Mouse (Mus musculus): ENCODE data around the gene Canx.
"Not testable (repeated sequence)": the region's sequence is repeated elsewhere in the genome, so short reads cannot be mapped to it uniquely, and the experiment has no call there.

Gene Canx

GRCm38 (mm10) chr11:50333181-50333580 lies 7.7 kb upstream of the Canx start:
- DNase-seq (ENCODE audit: low read depth) = no peak

- DNase-seq (ENCODE audit: low read depth) = no peak
These were observed 3.9 kb upstream of the Canx start for GRCm38 (mm10) chr11:50329378-50329777.

- no peak for DNase-seq (ENCODE audit: low read depth)
These were observed 2.7 kb upstream of the Canx start for GRCm38 (mm10) chr11:50328075-50328625.

- no peak for DNase-seq (ENCODE audit: low read depth)
These were observed 961 bp upstream of the Canx start for GRCm38 (mm10) chr11:50326302-50326966.

DNA sequence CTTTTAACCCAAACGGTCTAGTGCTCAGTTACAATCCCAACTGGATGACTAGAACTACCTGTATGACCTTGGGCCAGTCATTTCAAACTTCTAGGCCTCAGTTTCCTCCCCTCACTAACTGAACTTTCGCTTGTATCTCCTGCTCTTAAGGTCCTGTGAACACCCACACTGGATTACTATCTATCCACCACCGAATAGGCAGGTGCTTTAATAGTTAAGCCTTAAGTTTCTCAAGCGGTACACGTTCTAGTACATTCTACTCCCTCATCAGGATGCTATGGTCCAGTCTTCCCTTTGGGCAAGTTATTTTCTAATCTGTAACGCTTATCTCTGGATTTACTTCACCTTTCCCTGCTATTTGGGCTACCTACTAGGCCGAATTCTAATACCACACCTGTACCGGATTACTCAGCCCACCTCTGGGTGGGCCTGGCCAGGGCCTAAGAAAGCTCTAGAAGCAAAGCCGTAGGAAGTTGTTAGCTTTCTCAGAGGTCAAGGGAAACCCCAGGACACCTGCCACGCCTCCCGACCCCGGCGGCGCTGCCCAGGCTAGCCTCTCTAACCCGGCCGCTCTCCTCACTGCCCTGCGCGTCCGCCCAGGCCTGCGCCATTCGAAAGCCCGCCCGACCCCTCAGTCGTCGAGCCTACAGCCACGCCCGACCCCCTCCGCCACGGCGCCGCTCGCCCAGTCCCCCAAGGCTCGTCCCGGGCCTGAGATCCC lies 562 bp downstream of the Canx start:
- DNase-seq (ENCODE audit: low read depth) = no peak

DNA sequence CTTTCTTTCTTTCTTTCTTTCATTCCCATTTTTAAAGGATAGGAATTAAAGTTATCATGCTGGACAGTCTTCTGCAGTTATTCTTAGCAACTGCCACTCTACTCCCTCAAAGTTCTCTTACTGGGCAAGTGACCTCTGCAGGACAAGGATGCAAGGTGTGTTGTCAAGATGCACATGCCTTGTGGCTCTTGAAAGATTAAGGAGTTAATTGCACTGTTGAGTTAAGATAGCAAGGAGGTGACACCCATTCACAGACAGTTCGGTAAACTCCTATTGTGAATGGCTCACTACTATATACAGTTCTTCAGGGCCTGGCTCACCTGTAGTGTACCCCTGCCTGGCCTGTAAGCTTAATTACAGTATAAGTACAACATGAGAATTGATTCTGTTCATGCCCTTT lies 1.6 kb downstream of the Canx start:
- DNase-seq (ENCODE audit: low read depth) = no peak

DNA sequence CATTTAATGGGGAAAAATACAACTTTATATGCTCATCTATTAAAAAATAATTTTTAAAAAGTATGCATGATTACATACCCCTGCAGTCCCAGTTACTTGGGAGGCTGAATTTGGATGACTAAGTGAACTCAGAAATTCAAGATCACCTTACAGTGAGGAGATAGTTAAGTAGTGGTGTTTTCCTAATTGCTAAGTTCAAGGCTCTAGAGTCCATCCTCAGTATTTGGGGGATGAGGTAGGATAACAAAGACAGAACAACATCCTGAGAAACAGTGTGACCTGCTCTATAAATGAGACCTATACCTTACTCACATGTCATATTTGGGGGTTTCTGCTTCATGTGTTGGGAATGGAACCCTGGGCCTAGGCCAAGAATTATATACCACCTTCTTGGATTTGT lies 3.1 kb downstream of the Canx start:
- no peak for DNase-seq (ENCODE audit: low read depth)

DNA sequence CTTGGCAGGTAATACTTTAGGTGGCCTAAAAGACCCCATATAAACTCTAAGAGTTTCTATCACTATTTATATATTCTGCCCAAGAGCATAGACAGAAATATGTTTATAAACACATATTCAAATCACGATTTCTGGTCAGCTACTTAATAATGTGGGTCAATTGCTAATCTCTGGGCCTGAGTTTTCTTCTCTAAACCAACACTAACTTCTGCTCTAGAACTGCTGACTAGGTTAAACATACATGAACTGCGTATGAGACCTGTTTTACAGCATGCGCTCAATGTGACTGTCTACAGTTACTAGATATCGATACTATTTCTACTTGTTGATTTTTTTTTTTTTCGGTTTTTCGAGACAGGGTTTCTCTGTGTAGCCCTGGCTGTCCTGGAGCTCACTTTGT lies 4.2 kb downstream of the Canx start:
- no peak for DNase-seq (ENCODE audit: low read depth)

- not testable (repeated sequence) for DNase-seq (ENCODE audit: low read depth)
These were observed 6.1 kb downstream of the Canx start for GRCm38 (mm10) chr11:50319343-50319742.

DNA sequence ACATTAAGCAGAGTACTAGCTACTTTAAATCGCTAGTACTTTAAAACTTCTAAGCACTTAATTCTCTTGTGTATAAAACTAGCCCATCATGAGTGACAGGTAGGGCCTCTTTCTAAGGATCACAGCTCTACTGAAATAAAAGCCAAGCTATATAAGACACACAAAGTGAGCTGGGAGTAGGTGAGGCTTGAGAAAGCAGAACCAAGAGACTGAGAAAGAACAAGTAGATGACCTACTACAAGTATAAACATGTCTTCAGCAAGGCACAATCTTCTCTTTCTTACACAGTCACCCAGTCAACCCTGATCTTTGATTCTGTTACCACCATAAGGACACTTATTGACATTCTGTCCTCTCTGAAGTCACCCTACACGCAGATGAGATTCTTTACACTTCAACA lies 12.7 kb downstream of the Canx start:
- DNase-seq (ENCODE audit: low read depth) = no peak

DNA sequence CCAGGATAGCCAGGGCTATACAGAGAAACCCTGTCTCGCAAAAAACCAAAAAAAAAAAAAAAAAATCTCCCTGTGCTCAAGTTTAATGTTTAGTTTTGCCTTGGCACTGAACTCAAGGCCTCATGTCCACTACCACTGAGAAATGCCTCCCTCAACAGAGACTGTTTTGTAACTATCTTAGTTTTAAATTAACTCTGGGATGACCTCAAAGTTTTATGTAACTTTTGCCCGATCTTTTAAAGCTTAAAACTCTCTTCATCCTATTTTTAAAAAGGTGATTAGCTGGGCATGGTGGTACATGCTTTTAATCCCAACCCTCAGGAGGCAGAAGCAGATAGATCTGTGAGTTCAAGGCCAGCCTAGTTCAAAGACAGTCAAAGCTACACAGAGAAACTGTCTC lies 22.1 kb downstream of the Canx start:
- DNase-seq (ENCODE audit: low read depth) = no peak

DNA sequence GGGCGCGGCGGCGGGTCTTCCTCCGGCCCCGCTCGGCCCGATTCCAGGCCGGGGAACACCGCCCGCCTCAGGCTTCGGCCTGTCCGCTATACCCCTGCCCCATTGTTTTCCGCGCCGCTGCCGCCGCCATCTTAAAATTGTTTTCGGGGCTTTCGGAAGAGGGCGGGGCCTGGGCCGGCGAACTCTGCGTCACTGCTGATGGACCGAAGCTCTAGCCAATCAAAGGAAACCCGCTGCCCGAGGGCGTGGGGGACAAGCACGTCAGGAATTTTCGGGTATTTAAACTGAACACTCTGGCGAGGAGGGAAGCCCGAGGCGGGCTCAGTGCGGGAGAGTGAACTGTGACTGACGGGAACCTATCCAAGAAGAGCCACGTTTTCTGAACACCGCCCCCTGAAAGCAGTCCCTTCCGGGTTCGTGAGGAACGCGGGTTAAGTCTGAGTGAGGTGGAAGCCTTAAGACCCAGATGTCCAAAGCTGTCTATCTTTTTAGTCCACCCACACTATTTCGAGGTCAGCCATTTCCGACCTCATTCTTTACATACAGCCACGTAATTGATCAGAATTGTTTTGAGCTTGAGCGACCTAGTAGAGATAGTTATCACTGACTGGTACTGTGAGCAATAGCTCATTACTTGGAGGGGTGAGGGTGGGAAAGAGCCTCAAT lies 33.1 kb downstream of the Canx start, which contains the start of gene Maml1:
Gene Maml1 (minus strand): TSS at position 122 of the 666 bp plus-strand sequence.
- DNase-seq (ENCODE audit: low read depth) = peak; percentile 98

GRCm38 (mm10) chr11:50291321-50292165 lies 33.9 kb downstream of the Canx start:
- no peak for DNase-seq (ENCODE audit: low read depth)

GRCm38 (mm10) chr11:50290486-50291225 lies 34.8 kb downstream of the Canx start:
- no peak for DNase-seq (ENCODE audit: low read depth)

- peak; percentile 40 for DNase-seq (ENCODE audit: low read depth)
These were observed 39.0 kb downstream of the Canx start for GRCm38 (mm10) chr11:50286428-50286827.

GRCm38 (mm10) chr11:50285696-50286095 lies 39.8 kb downstream of the Canx start:
- DNase-seq (ENCODE audit: low read depth) = no peak

DNA sequence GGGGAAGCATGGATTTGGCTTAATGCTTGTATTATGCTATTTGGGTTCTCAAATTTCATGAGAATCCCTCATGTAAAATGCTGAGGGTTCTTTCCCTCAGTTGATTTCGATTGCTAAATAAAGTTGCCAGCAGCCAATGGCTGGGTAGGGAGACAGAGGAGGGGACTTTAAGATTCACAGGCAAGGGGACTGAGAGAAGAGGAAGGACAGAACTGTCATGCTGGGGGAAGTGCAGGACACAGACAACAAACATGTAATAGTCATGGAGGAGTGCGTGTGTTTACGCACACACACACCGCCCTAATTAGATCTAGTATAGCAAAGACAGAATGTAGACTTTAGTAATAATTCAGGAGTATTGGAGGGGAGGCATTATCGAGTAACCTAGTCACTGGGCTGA lies 40.2 kb downstream of the Canx start:
- DNase-seq (ENCODE audit: low read depth) = no peak

- DNase-seq (ENCODE audit: low read depth) = no peak
These were observed 45.4 kb downstream of the Canx start for GRCm38 (mm10) chr11:50280053-50280452.

- no peak for DNase-seq (ENCODE audit: low read depth)
These were observed 46.5 kb downstream of the Canx start for GRCm38 (mm10) chr11:50279005-50279404.

GRCm38 (mm10) chr11:50277706-50278105 lies 47.8 kb downstream of the Canx start:
- DNase-seq (ENCODE audit: low read depth) = no peak

DNA sequence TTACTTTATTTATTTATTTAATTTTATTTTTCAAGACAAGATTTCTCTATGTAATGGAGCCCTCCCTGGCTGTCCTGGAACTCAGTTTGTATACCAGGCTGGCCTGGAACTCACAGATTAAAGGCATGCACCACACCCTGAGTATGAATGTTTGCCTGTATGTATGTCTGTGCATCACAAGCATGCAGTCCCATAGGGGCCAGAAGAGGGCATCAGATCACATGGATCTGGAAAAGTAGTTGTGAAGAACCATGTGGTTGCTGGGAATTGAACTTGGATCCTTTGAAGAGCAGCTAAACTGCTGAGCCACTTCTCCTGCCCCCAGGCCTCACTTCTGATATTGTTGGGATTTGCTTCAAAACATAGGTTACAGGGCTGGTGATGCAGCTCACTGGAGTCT lies 48.4 kb downstream of the Canx start:
- no peak for DNase-seq (ENCODE audit: low read depth)

Data from c-Kit-positive CD71-negative TER-119-negative erythroid progenitor cells, embryonic 14.5 days (primary cell).